Mouse (Mus musculus): ENCODE results near the gene Fam78a. TPM values are rescaled to one million over a fixed set of nuclear protein-coding genes. Genes with fewer than 3 reads are reported as not detected.

The Fam78a gene
- polyA plus RNA-seq, 1 experiment from 2014 or later: 3.8 TPM

GRCm38 (mm10) chr2:32129383-32130074, 44.9 kb upstream of the Fam78a start:
- ATAC-seq: no peak
- Histone ChIP-seq H3K36me3 (replicated peaks; ENCODE audit: insufficient read depth, low read length) (no peaks in the 10 kb centered on the region), H3K9ac (replicated peaks) (no peak overlapping the region), H3K27ac (ENCODE audit: low read depth) (peak overlapping the region; percentile 98), H3K4me2 (ENCODE audit: low read depth, low read length) (no peak overlapping the region), H3K4me1 (ENCODE audit: insufficient read depth) (peaks cover 50% of the 10 kb centered on the region), H3K9me3 (ENCODE audit: low read length) (no peaks in the 10 kb centered on the region), H3K27me3 (ENCODE audit: insufficient read depth, low read length) (no peaks in the 10 kb centered on the region), H3K4me3 (ENCODE audit: low read depth, low read length) (no peak overlapping the region)
- peak; percentile 26 for DNase-seq
- TF ChIP-seq EP300 (IDR thresholded peaks at IDR 0.05; ENCODE audit: low read depth): no peak
- no peak for TF ChIP-seq CTCF (IDR thresholded peaks at IDR 0.05; ENCODE audit: low read depth)
- WGBS (ENCODE audit: insufficient replicate concordance): 57% methylated on average over 10 of the region's 11 CpGs

- peak overlapping the region; percentile 65; the same call in 1 of the 2 replicates for H3K9ac ChIP-seq (replicated peaks)
Measured at GRCm38 (mm10) chr2:32128536-32128841, 43.8 kb upstream of the Fam78a start.

GRCm38 (mm10) chr2:32127653-32128535, 43.2 kb upstream of the Fam78a start:
- no peaks in the 10 kb centered on the region for H3K9me3 ChIP-seq (ENCODE audit: low read length)
- TF ChIP-seq EP300 (IDR thresholded peaks at IDR 0.05; ENCODE audit: low read depth): peak; percentile 99
- no peak for TF ChIP-seq CTCF (IDR thresholded peaks at IDR 0.05; ENCODE audit: low read depth)
- peak overlapping the region; percentile 26 for H3K4me3 ChIP-seq (ENCODE audit: low read depth, low read length)
- 20% methylated on average over 16 of the region's 16 CpGs for WGBS (ENCODE audit: insufficient replicate concordance)
- ATAC-seq (peak; percentile 95), DNase-seq (peak; percentile 86)
- H3K9ac ChIP-seq (replicated peaks): peak overlapping the region; percentile 65
- peak overlapping the region; percentile 67 for H3K4me2 ChIP-seq (ENCODE audit: low read depth, low read length)
- H3K27me3 ChIP-seq (ENCODE audit: insufficient read depth, low read length): no peaks in the 10 kb centered on the region
- H3K27ac ChIP-seq (ENCODE audit: low read depth): peak overlapping the region; percentile 98
- no peaks in the 10 kb centered on the region for H3K36me3 ChIP-seq (replicated peaks; ENCODE audit: insufficient read depth, low read length)
- H3K4me1 ChIP-seq (ENCODE audit: insufficient read depth): peaks cover 48% of the 10 kb centered on the region

More at GRCm38 (mm10) chr2:32128536-32128841, 43.8 kb upstream of the Fam78a start:
- 60% methylated on average over 5 of the region's 5 CpGs for WGBS (ENCODE audit: insufficient replicate concordance)
- peak; percentile 42 for ATAC-seq
- no peaks in the 10 kb centered on the region for H3K36me3 ChIP-seq (replicated peaks; ENCODE audit: insufficient read depth, low read length)
- no peak overlapping the region; the same call in 1 of the 2 replicates for H3K4me3 ChIP-seq (ENCODE audit: low read depth, low read length)
- peak overlapping the region; percentile 98 for H3K27ac ChIP-seq (ENCODE audit: low read depth)
- no peaks in the 10 kb centered on the region for H3K27me3 ChIP-seq (ENCODE audit: insufficient read depth, low read length)
- peaks cover 50% of the 10 kb centered on the region for H3K4me1 ChIP-seq (ENCODE audit: insufficient read depth)
- H3K4me2 ChIP-seq (ENCODE audit: low read depth, low read length): peak overlapping the region; percentile 67
- TF ChIP-seq CTCF (IDR thresholded peaks at IDR 0.05; ENCODE audit: low read depth) (no peak), EP300 (IDR thresholded peaks at IDR 0.05; ENCODE audit: low read depth) (no peak)
- H3K9me3 ChIP-seq (ENCODE audit: low read length): no peaks in the 10 kb centered on the region
- DNase-seq: no peak

GRCm38 (mm10) chr2:32121785-32122184, 37.1 kb upstream of the Fam78a start:
- Histone ChIP-seq H3K27ac (ENCODE audit: low read depth) (no peak overlapping the region), H3K27me3 (ENCODE audit: insufficient read depth, low read length) (no peaks in the 10 kb centered on the region), H3K9me3 (ENCODE audit: low read length) (no peaks in the 10 kb centered on the region), H3K4me1 (ENCODE audit: insufficient read depth) (peaks cover 8% of the 10 kb centered on the region), H3K4me3 (ENCODE audit: low read depth, low read length) (no peak overlapping the region), H3K9ac (replicated peaks) (no peak overlapping the region), H3K36me3 (replicated peaks; ENCODE audit: insufficient read depth, low read length) (no peaks in the 10 kb centered on the region), H3K4me2 (ENCODE audit: low read depth, low read length) (no peak overlapping the region)
- DNase-seq (no peak), ATAC-seq (no peak)
- no peak for TF ChIP-seq CTCF (IDR thresholded peaks at IDR 0.05; ENCODE audit: low read depth)
- no peak for TF ChIP-seq EP300 (IDR thresholded peaks at IDR 0.05; ENCODE audit: low read depth)
- 70% methylated on average over 2 of the region's 2 CpGs for WGBS (ENCODE audit: insufficient replicate concordance)

- 21% methylated on average over 5 of the region's 5 CpGs for WGBS (ENCODE audit: insufficient replicate concordance)
- Histone ChIP-seq H3K36me3 (replicated peaks; ENCODE audit: insufficient read depth, low read length) (no peaks in the 10 kb centered on the region), H3K27me3 (ENCODE audit: insufficient read depth, low read length) (no peaks in the 10 kb centered on the region), H3K9me3 (ENCODE audit: low read length) (no peaks in the 10 kb centered on the region), H3K4me1 (ENCODE audit: insufficient read depth) (peaks cover 8% of the 10 kb centered on the region), H3K4me2 (ENCODE audit: low read depth, low read length) (peak overlapping the region; percentile 23), H3K4me3 (ENCODE audit: low read depth, low read length) (no peak overlapping the region), H3K27ac (ENCODE audit: low read depth) (peak overlapping the region; percentile 20; the same call in 1 of the 2 replicates), H3K9ac (replicated peaks) (peak overlapping the region; percentile 3; the same call in 1 of the 2 replicates)
- no peak for TF ChIP-seq CTCF (IDR thresholded peaks at IDR 0.05; ENCODE audit: low read depth)
- TF ChIP-seq EP300 (IDR thresholded peaks at IDR 0.05; ENCODE audit: low read depth): no peak
- ATAC-seq (no peak), DNase-seq (no peak)
Measured at GRCm38 (mm10) chr2:32121150-32121549, 36.5 kb upstream of the Fam78a start.

Data from liver, postnatal 0 days (tissue).